Mouse (Mus musculus) adrenal gland, adult (tissue): ENCODE data around the gene Gm28729.
"Not testable (repeated sequence)": the region's sequence is repeated elsewhere in the genome, so short reads cannot be mapped to it uniquely, and the experiment has no call there.

Experiments used
- DNase-seq, 2 experiments: peaks; one replicate each; pipeline ENCODE4 v3.0.0; 2022 to 2023; ENCODE audit warnings: low spot score in 1 of 2; ENCODE audit not compliant: inconsistent age in 2 of 2

Gene Gm28729

DNA sequence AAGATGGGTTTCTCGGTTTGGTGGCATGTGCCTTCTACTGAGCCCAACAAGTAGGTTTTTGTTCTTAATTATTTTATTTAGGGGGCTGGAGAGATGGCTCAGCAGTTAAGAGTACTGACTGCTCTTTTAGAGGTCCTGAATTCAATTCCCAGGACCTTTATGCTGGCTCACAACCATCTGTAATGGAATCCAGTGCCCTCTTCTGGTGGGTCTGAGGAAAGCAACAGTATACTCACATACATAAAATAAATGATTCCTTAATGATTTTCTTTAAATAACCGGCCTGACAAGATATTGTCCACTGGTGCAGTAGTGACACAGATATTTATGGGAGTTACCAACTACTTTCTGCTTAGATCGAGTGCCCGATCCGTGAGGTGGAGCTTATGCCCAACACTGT is 1.9 kb downstream of the Gm28729 start:
- DNase-seq = no peak

DNA sequence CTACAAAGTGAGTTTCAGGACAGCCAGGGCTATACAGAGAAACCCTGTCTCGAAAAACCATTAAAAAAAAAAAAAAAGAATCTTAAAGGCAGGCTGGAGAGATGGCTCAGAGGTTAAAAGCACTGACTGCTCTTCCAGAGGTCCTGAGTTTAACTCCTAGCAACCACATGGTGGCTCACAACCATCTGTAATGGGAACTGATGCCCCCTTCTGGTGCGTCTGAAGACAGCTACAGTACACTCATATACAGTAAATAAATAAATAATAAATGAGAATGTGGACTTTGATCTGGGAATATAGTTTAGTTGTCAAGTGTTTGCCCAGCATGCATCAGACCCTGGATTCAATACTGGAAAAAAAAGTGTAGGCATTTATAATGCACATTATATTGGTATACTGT is 3.5 kb downstream of the Gm28729 start:
- not testable (repeated sequence) for DNase-seq

DNA sequence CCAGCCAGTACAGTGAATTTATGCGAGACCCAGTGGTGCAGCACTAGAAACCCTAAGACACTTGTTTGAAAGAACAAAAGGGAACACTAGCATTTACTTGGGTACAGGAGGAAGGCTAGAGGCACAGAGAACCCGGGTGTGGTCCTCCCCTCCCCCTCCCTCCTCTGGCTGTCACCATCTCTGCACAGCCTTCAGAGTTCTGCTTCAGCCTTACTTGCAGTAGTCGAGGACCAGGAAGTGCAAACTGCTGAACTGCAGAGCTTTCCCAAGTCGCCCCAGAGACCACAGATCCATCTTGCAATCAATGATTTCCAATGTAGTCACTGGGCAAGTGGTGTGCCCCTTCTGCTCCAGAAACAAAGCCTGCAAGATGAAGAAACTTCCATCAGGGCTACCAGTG is 7.6 kb downstream of the Gm28729 start:
- no peak for DNase-seq

DNA sequence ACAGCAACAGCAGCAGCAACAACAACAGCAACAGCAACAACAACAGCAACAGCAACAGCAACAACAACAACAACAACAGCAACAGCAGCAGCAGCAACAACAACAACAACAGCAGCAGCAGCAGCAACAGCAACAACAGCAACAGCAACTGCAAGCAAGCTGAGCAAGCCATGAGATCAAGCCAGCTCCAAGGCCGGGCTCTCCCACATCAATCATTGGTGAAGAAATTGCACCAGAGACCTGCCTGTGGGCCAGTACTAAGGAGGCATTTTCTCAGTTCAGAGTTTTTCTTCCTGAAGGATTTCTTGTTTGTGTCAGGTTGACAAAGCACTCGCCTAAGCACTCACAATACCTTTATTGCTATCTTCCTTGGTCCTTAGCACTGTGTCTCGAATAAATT is 8.3 kb downstream of the Gm28729 start:
- DNase-seq = peak; percentile 47 to 83

DNA sequence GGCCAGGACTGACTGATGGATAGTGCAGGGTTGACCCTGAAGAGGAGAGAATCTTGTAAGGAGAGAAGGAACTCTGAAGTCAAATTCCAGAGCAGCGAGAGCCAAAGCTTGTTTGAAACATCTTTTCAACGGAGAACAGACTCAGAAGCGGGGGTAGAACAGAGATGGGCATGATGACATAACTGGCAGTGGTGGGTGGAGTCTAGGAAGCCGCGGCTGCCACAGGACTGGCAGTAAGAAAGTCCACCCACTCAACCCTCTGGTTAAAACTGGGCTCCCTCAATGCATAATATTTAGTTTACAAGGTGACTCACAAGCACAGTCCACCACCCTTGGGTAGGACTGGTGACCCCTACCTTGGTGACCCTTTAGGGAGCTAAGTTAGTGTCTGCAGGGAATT is 9.3 kb downstream of the Gm28729 start:
- DNase-seq = no peak

DNA sequence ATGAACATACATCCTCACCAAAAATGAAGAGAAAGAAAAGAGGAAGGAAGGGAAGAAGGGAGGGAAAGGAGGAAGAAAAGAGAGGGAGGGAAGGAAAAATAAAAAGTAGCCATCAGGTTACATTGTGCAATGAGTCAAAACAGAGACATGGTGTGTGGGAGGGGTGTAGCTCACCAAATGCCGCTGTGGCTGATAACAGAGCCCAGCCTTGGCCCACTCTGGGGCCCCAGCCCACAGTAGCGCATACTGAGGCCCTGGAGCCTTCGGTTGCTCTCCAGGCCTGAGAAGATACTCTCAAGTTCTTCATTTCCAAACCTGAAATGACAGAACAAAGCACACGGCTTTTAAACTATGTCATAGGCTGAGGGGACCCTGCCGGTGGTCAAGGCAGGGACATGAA is 10.8 kb downstream of the Gm28729 start:
- DNase-seq = no peak

DNA sequence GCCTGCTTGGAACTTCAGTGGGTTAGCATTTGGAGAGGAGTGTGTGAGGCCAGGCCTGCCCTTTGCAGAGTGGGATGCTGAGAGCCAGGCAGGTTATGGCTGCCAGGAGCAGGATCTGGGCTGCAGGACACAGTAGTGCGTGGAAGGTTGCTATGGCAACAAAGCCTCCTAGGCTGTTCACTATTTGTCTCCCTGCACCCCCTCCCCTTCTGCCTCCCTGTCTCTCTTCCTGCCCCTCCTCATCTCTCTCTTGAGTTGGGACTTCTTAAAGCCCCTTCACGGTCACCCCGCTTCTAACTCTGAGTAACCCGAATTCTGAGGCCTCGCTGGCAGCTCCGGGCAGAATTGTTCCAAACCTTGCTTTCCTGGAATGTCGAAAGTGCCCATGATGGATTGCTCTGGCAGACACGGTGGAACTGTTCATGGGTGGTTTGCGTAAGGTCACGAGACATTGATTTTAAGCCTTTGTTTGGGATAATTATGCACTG is 19.0 kb downstream of the Gm28729 start:
- DNase-seq = peak; percentile 51 to 92

DNA sequence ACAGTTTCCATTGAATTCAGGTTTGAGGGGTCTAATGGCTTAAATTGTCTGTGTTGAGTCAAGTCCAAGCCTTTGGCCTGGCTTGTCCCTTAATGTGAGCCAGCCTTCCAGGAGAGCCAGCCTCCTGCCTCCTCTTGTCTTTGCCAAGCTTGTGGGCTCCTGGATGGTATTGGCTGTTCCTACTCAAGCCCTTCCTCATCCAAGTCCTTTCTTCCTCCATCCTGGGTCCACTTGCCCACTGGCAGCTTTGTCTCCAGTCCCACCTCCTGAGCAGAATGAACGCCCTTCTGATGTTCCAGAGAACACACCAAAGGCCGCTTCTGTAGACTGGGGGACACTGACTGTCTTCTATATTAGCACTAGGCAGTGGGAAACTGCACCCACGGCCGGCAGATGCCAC is 19.9 kb downstream of the Gm28729 start:
- no peak for DNase-seq

DNA sequence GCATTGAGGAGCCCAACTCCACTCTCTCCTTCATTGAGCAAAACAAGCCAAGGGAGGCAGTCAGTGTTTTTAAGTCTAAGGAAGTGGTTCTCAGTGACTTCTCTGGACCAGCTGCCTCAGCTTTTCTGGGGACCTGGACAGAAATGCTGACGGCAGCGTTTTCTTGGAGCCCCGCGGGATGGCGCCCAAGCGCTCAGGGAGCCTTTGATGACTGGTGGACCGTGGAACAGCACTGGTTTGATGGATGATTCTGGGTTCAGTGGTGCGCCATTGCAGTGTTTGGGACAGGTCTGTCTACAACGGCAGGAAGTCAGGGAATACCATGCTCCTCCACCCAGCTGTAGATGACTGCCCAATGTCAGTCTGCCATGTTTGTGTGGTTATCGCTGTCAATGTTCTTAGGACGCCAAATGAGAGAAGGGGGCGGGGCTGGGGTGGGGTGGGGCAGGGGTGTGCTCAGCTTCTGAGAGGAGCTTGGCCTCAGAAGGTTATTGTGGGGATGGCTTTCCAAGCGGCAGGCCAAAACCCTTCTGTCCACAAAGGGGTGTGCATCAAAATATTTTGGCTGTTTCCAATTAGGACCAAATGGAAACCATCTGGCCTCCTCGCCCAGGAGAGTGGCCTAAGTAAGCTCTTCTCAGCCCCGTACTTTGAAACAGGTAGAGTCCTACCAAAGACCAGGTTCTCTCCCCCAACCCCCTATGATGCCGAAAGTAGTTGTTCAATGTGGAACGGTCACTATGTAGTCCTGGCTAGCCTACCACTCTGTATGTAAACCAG is 20.8 kb downstream of the Gm28729 start:
- no peak for DNase-seq

DNA sequence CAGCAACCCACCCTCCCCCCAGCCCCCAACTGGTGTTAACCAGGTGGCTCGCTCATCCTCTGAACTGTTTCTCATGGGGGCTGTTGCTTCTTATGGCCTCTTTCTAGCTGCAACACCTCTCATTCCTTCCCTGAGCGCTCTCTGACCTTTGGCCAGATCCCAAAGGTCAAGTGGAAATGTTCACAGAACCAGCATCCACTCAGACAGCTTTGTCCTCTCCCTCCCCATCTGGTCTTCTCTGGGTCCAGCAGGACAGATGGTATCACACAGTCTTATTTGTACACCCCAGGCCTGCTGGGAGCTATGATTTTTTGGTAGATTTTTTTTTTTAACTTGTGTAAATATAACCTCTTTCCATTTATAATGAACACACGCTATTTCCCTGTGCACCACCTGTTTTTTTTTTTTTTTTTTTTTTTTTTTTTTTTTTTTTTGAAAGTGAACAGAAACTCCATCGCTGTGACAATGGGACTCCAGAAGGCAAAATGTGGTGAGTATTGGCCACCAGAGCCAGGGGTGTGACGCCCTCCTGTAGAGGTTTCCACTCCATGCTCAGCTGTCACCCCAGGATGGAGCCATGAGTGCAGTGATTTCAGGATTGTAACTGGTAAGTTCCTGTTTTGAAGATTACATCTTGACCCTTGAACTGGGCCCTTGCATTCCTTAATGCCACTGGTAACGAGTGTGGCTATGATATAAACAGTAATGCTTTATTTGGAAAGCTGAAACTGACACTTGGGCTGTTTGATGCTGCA is 22.0 kb downstream of the Gm28729 start:
- no peak for DNase-seq

DNA sequence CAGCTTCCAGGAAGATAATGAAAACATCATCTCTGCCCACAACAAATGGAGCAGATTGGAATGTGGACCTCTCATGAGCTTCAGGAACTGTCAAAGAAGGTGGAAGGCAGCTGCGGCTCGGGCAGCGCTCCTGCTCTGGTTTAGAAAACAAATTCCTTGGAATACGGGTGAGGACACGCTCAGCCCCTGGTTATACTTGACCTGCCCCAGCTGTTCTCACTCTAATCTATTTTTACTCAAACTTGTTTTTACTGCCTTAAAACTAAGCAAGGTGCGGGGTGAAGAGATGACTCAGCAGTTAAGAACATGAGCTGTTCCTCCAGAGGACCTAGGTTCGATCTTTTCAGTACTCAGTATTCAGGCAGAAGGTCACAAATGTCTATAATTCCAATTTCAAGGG is 23.8 kb downstream of the Gm28729 start:
- no peak for DNase-seq

DNA sequence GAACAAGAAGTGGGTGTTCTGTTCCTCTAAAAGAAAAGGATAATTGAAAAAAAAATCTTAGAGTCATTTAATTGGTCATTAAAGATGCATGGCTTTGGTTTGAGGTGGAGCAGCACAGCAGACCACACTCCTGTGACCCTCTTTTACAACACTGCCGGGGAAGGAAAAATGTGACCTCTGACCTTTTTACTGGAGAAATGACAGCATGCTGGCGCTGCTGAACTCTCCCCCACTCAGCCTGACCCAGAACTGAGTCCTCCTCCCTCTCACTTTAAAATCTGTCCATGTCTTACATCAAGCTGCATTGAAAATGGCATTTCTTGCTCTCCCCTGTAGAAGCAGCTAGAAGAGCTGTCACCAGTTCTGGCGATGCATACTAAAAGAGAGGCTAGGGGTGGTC is 31.9 kb downstream of the Gm28729 start:
- peak in 1 of 2 experiments; percentile 42 for DNase-seq

DNA sequence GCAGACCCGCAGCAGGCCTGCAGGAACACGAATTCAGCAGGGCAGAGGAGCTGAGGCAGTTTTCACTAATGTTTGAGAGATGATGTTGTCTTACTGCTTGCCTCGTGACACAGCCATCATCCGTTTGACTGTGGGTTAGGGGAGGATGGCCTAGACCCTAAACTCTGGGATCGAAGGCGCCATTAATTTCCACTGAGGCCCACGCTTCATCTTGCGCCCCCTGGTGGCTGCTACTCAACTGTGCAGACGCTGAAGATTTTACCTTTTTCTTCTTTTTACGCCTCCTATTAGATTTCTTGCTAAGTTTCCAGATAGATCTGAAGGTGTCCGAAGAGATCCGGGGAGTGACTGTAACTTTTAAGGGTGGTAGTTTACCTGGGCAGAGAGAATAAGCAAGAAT is 33.3 kb downstream of the Gm28729 start:
- peak; percentile 42 to 79 for DNase-seq

DNA sequence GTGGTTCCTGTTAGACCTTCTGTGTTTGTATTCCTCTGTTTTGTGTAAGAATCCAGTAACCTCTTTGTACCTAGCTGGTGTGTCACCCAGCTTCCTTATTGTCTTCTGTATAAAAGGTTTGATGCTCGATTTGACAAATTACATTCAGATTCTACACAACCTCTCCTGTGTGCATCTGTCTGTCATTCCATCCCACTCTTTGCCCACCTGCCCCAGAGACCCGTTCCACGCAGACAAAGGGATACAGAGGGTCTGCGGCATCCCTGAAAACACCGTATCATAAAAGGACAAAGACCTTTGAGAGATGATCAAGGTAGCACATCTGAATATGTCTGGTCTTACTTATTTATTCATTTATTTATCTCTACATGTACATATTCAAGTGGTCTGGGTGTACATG is 37.2 kb downstream of the Gm28729 start:
- DNase-seq = not testable (repeated sequence)

DNA sequence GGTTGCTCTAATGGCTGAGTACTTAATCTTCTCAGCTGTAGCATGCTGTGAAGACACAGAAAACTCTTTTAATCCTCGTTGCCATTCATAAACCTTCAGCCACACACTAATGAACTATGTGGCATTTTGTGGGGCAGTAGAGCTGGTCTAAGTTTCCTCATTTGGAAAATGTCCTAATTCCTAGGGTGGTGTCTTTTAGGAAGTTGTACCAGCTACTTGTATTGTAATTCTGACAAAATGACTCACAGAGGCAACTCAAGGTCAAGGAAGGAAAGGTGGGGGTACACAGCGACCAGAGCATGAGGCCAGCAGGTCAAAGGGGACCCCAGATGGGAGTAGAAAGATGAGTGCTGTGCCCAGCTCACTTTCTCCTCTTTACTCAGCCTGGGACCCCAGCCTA is 41.4 kb downstream of the Gm28729 start:
- DNase-seq = no peak

DNA sequence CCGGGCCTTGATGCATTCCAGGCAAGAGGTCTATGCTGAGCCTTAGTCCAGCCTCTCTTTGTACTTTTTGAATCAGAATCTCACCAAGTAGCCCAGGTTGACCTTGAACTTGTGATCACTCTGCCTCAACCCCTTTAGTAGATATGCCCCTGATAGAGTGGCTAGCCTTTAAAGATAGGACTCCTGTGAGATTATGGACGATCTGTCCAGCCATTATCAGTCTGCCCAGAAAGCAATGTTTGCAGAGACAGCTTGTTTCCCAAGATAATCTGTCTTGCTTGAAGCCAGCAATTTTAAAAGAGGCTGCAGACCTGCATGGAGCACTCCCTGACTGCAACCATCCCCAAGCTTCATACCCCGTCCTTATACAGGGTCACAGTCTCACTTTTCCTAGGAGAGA is 42.0 kb downstream of the Gm28729 start:
- no peak for DNase-seq

DNA sequence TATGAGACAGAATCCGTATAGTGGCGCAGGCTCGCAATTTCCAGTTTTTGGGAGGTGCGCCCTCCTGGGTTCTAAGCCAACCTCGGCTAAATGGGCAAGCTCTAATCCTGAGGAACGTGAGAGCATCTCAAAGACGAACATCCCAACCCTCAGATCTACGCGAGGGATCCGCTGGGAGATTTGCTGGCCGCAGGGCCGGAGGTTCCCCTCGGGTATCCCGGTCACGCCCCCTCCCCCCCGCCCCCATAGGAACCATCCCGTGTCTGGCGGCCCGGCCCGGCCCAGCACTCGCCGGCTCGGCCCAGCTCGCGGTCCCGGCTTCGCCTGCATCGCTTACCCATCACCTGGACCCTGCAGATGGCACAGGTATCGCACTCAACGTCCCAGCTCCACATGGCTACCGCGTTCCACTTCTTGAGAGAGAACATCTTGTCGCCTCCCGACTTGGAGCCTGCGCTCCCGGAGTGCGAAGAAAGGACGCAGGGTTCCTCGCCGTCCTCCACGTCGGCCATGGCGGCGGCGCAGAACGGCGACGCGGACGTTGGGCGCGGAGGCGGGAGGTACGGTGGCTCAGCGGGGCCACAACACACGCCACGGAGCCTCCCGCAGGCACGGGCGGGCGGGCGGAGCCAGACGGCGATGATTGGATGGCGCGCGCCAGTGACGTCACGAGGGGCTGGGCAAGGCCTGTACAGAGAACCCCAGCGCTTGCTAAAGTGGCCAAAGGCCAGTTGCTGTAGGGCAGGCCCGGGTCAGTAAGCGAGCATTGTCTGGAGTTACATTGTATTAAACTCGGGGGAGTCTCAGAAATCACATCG is 46.8 kb downstream of the Gm28729 start, which contains the start of gene Rnf7:
TSS of gene Rnf7 (minus strand) at position 605 of the 818 bp plus-strand sequence.
- DNase-seq = peak; percentile 99

DNA sequence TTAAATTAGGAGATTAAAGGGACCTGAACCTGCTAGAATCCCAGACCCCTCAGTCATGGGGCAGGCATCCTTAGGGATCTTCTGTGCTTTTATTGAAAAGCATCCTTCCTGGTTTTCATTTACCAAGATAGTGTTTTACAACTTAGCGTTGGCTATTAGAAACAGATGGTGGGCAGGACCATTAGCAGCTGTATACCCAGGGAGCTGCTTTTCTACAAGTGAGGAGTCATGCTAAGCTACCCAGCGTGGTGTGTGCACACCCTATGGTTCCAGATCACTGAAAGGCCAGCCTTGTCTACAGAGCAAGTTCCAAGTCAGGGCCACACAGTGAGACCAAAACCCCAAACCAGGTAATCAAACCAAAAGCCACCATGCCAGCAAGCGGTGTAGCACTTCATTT is 52.7 kb downstream of the Gm28729 start:
- no peak for DNase-seq

DNA sequence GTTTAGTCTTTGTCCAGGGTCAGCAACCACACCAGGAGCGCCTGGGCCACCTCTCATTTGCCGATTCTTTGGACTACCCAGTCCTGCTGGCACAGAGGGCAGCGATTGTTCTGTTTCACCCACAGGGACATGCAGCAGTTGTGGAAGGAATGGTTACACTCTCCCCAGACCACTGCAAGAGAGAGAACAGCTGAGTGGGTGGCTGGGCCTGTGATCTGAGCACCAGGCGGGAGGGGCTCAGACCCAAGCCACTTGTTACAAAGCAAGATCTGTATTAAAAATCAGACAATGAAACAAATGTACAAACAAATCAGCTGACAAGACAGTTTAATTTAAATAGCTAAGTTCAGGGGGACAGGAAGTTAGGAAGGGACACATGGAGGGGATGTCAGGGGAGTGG is 53.4 kb downstream of the Gm28729 start:
- DNase-seq = not testable (repeated sequence)

DNA sequence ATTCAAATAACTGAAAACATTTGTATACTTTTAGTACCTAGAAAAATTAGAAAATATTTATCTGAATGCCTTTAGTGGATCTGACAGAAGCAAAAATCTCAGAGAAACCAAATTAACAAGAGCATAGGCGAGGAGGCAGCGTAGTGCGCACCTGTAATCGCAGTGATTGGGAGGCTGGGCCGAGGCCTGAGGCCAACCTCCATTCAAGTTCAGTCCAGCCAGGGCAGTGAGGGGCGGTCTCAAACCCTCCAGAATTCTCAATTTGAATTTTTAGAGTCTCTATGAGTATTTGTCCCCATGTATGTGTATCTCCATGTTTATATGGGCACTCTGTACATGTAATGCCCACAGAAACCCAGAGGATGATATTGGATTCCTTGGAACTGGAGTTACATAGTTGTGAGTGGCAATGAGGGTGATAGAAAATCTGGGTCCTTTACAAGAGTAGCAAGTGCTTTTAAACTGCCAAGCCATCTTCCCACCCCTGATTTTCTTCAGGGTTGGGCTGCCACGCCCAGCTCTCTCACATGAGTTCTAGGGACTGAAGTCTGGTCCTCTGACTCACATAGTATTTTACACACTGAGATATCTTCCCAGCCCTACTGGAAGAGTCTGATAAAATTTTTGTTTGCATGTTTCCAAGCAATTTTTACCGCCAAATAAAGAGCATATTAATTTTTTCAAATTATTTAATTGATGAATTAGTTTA is 54.6 kb downstream of the Gm28729 start:
- DNase-seq = no peak
